Mouse (Mus musculus) B cell, adult 62 days (primary cell): ENCODE results near the gene Tufm. TPM values are rescaled to one million over a fixed set of nuclear protein-coding genes. Genes with fewer than 3 reads are reported as not detected.

Experiments used
- total RNA-seq: library from RNA; stranded (reverse); gene quantifications from 4 replicates; pipeline ENCODE4 v1.2.4, GENCODE M21; 2023

Tufm gene
- total RNA-seq: 46.5 to 61.1 TPM (median 51.6 TPM) in 4 replicates

DNA sequence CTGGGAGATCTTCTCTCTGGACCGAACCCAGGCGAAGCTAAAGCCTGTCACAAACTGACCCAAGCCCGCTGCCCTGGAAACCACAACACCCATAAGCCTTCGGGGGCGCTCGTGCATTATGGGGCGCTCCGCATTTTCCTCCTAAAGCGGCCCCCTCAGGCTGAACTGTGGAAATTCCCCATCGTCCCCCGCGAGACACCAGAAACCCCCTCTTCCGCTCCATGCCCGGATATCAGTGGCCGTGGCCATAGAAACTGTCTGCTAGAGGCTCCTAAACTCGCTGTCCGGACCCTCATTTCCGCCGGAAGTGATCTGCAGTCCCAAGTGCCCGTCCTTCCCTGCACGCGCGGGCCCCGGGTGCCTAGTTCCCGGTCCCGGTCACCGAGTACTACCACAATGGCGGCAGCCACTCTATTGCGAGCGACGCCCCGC, at the start of gene Tufm:
TSS of gene Tufm (plus strand) at position 310 of the 432 bp plus-strand sequence.

DNA sequence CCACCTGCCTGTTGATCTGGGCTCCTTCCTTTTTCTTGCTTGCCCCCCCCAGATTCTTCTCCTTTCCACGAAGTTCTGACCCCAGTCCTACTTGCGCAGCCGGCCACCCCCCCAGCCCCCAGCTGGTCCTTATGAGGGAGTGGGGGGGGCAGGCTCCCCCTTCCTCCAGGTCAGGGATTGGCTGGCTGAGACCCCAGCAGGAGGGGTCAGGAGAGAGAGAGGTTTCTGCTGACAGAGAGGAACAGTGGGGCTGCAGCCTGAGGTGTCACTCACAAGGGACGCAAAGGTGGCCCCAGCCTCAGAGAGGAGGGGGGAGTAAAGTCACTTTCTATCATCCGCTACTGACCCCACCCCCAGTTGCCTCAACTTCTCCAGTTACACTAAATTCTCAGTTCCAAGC, 24.2 kb upstream of the Tufm start, which contains the start of gene Atp2a1:
TSS of gene Atp2a1 (minus strand) at position 105 of the 400 bp plus-strand sequence.

DNA sequence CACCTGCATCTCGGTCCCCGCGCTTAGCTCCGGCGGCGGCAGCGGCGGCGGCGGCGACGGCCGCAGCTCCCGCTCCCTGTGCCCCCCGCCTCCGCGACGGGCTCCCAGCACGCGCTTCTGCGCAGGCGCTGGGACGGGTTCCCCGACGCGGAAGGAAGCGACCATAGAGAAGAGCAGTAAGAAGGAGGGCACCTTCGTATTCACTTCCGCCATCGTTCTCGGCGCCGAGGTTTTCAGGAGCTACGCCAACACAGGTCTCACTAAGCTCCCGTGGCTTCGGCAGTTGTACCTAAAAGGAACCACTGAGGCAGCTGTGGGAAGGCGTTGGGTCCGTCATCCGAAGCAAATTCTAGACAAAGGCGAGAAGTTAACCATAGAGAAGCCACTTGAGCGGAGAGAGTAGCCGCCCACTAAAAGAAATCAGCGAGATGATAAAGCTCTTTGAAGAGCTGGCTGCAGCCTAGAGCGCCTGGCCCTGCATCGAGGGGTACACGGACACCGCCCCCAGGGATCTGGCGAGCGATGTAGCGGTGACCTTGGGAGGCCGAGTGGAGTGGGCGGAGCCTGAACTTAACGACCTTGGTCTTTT, 12.1 kb upstream of the Tufm start, which contains the start of gene Sh2b1:
TSS of gene Sh2b1 (minus strand) at position 432 of the 589 bp plus-strand sequence.

DNA sequence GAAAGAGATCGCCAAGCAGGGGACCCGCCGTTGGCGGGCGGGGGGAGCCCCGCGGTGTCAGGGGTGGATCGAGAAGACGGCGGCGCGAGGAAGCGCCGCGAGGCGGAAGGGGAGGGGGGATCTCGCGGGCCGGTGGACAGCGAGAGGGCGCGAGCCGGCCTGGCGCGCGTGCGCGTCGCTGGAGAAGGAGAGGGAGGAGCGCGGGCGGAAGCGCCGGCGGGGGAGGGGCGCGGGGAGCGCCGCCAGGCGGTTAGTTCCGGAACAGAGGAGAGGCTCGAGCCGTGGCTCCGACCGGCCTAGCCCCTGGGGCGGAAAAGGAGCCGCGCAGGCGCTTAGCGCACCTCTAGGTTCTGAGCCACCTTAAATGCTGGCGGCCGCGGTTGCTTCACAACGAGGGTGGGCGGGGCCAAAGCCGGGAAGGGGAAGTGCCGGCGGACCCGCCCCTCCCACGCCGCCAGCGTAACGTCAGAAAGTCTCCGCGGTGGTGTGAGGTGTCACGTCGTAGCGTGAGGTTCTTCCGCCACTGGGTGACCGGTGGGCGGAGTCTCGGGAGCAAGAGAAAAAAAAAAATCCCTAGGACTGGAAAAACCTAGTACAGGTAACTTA, 16.2 kb downstream of the Tufm start, which contains the start of gene Atxn2l:
TSS of gene Atxn2l (minus strand) at position 165 of the 606 bp plus-strand sequence.

Other genes with a start within 250 kb of the Tufm start
- gene Sbk1, start 214.7 kb upstream of the Tufm start, total RNA-seq: 160 to 180 TPM (median 165 TPM) in 4 replicates
- gene Lat, start 117.8 kb upstream of the Tufm start, total RNA-seq: 3.4 to 5.0 TPM (median 4.2 TPM) in 4 replicates
- 63.0 to 68.9 TPM (median 66.1 TPM) in 4 replicates for gene Spns1, start 109.9 kb upstream of the Tufm start, total RNA-seq
- 27.8 to 30.2 TPM (median 28.4 TPM) in 4 replicates for gene Nfatc2ip, start 90.6 kb upstream of the Tufm start, total RNA-seq
- 1,144 to 1,180 TPM (median 1,152 TPM) in 4 replicates for gene Cd19, start 72.5 kb upstream of the Tufm start, total RNA-seq
- 118 to 128 TPM (median 120 TPM) in 4 replicates for gene Rabep2, start 58.6 kb upstream of the Tufm start, total RNA-seq
- gene Atp2a1, start 24.3 kb upstream of the Tufm start, total RNA-seq: 0.15 to 0.72 TPM (median 0.34 TPM) in 4 replicates
- 69.8 to 81.3 TPM (median 71.0 TPM) in 4 replicates for gene Sh2b1, start 11.9 kb upstream of the Tufm start, total RNA-seq
- 208 to 212 TPM (median 210 TPM) in 4 replicates for gene Atxn2l, start 16.1 kb downstream of the Tufm start, total RNA-seq
- gene Eif3c, start 79.0 kb downstream of the Tufm start, total RNA-seq: 130 to 146 TPM (median 143 TPM) in 4 replicates
- gene Apobr, start 97.6 kb downstream of the Tufm start, total RNA-seq: 1.7 to 3.9 TPM (median 2.4 TPM) in 4 replicates
- gene Cln3, start 98.5 kb downstream of the Tufm start, total RNA-seq: 60.3 to 80.2 TPM (median 76.1 TPM) in 4 replicates
- not detected in 4 replicates for gene Il27, start 107.6 kb downstream of the Tufm start, total RNA-seq
- gene Nupr1, start 143.5 kb downstream of the Tufm start, total RNA-seq: not detected in 4 replicates
- 56.8 to 72.7 TPM (median 63.1 TPM) in 4 replicates for gene Sgf29, start 161.9 kb downstream of the Tufm start, total RNA-seq
- gene Sult1a1, start 189.1 kb downstream of the Tufm start, total RNA-seq: 0.46 TPM in 1 of 4 replicates, not detected in the others
- gene Bola2, start 208.0 kb downstream of the Tufm start, total RNA-seq: 90.9 to 132 TPM (median 97.6 TPM) in 4 replicates
- gene Slx1b, start 208.4 kb downstream of the Tufm start, total RNA-seq: 4.7 to 6.0 TPM (median 5.2 TPM) in 4 replicates
- 1,245 to 1,260 TPM (median 1,252 TPM) in 4 replicates for gene Coro1a, start 220.4 kb downstream of the Tufm start, total RNA-seq